Mouse (Mus musculus) adrenal gland, adult 18-20 months (tissue): ENCODE results near the gene Il1rl2. TPM values are rescaled to one million over a fixed set of nuclear protein-coding genes. Genes with fewer than 3 reads are reported as not detected.

ENCODE experiments used
- DNase-seq, 2 experiments: peaks; one replicate each; pipeline ENCODE4 v3.0.0; 2021 to 2022; ENCODE audit warnings: low spot score in 2 of 2
- total RNA-seq, 2 experiments: library from RNA; stranded (reverse); gene quantifications; 1 replicate in 1 of 2; 2 replicates in 1 of 2; pipeline ENCODE4 v1.2.3; 2021

The Il1rl2 gene
- total RNA-seq, 2 experiments from 2014 or later: 1.0 to 1.3 TPM

DNA sequence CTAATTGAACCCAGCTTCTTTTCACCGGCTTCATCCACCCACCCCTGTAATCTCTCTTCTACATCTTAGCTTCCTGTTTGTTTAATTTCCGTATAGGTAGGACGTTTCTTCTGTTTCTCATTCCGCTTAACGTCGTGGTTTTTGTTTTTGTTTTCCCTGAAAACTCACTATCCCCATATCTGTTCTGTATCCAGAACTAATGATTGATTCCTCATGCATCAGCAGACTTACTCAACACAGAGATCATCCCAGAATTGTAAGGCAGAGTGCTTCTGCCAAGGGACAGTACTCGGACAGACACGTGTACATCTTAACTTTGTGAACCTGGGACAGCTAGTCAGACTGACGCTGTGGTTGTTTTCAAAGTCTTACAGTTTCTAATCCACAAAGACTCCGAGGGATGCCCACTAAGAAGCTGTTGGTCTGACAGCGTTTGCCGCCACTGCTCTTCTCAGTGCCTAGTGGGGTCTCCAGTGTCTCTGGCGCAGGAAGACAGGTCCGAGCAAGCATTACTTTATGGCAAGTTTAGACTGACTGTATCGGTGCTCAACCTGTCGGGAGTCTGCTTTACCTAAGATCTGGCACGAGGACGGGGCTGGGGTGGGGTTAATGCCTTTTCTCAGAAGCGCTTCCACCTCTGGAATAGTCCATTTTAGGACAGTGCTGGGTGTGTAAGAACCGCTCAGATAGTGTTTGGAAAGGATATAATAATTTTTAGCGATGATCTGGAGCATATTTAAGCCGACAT lies 719 bp downstream of the Il1rl2 start:
- no peak for DNase-seq

DNA sequence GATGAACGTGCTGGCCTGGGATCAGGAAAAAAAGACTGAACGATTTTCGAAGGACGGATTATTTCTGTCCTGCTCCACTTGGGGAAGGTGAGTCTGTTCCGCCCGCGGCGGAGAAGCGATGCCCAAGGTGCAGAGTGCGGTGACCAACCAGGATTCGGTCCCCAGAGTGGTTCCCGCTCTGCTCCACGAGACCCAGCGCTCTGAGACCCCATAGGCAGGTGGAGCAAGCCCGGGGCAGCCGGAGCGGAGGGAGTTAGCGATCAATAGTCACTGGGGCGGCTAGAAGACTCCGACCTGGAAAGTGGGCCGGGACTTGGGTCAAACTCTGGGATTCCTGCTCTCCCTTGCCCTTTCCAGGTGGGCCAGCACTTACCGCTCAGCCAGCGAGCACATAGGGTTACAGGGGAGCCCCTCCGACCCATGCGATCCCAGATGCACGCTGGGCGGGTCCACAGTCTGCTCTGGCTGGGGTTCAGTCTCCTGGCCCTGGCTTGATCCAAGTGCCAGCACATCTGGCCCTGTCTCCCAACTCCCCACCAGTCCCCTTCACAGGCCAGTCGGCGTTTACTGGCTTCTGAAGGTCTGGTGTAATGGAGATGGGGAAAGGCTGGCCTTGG lies 1.4 kb downstream of the Il1rl2 start:
- DNase-seq: no peak

- DNase-seq: no peak
Measured at GRCm38 (mm10) chr1:40327604-40328003, 3.2 kb downstream of the Il1rl2 start.

- DNase-seq: no peak
Measured at GRCm38 (mm10) chr1:40329526-40329925, 5.1 kb downstream of the Il1rl2 start.

GRCm38 (mm10) chr1:40330181-40330580 lies 5.8 kb downstream of the Il1rl2 start:
- no peak for DNase-seq

DNA sequence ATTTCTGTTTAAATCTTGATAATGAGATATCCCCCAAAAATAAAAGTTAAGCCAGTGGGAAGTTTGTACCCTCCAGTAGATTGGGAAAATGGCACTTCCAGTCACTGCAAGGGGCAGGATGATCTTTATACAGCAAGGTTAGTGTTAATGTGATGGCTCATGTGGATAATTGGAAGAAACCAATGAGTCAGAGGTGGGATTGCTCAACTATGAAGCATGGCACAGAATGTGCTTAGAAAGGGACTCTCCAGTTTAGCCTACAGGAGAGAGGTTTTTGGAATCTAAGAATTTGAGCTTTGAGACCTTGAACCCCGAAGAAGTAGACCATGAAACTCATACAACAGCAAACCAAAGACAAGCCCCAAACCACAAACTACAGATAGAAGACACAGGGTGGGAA lies 14.9 kb downstream of the Il1rl2 start:
- DNase-seq: no peak

DNA sequence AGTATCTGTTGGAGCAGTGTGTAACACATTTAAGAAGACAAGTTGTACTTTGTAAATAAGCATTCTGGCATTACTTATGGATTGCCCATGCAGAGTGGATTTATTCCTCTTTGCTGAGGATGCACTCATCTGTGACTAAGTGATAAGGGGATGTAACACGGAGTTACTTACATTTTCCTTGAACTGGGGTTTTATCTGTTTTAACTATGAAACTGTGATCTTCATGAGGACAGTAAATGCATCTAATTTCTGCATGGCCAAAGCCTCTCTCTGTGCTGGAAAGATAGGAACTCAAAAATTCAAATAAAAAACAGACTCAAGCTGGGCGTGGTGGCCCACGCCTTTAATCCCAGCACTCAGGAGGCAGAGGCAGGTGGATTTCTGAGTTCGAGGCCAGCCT lies 15.7 kb downstream of the Il1rl2 start:
- no peak for DNase-seq

DNA sequence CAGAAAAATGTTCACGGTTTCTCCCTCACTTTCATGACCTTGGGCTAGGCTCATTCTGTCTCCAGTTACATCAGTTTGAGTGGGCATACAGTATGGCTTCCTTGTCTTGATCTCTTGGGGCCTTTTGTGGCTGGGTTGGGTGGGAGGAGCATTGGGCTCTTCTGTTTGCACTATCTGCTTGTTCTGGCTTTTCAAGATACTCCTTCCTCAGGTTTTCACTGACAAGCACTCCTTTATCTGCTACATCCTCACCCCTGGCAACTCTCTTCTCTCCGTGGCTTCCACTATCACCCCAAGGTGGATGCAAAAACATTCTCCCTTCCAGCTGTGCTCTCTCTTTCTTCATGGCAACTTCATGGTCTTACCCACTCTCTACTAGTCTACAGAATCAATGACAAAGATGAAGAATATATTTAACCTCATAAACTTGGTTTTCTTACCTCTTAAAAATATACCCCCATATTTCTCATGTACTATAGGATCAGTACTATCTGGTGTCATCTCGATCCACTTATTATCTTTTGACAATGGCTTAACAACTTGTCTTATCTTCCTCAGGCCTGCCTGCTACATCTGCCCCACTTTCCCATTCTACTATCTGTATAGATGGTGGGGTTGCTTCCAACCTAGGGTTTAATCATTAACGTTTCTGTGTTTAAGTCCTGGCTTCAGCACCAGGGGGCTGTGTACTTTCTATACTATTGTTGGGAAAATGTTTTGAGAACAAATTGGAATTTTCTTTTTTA lies 27.9 kb downstream of the Il1rl2 start:
- no peak for DNase-seq

DNA sequence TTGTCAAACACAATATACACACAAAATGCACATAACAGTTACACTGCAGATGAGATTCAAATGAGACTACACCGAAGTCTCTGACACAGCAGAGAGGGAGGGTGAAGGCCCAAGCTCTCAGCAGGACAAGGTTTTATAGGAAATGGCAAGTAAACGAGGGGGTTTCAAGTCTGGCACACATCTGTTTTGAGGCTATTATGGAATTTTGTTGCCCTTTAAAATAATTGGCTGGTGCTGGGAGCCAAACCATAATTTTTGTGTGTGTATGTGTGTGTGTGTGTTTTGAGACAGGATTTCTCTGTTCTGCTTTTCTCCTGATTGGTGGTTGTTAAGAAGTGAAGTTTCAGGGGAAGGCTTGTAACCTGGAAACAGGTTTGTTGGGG lies 28.5 kb downstream of the Il1rl2 start:
- DNase-seq: no peak

DNA sequence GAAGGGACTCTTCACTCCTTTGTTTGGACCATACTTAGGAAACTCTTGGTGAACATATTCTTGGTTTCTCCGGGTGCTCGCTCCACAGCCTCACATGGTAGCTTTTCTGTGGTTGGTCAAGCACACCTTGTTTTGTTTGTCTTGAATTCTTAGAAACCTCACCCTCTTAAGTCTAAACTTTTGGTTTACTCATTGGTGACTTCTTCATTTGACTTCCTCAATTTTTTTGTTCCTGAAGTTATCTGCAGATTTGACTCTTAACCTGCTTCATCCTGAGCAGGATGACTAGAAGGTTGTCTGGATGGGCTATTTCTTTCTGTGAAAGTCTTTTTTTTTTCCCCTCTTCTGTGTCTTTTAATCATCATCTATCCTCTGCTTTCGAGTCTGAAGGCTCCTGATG lies 30.3 kb downstream of the Il1rl2 start:
- DNase-seq: no peak

GRCm38 (mm10) chr1:40355431-40355843 lies 31.0 kb downstream of the Il1rl2 start:
- DNase-seq: no peak

- no peak for DNase-seq
Measured at GRCm38 (mm10) chr1:40355904-40356521, 31.6 kb downstream of the Il1rl2 start.

DNA sequence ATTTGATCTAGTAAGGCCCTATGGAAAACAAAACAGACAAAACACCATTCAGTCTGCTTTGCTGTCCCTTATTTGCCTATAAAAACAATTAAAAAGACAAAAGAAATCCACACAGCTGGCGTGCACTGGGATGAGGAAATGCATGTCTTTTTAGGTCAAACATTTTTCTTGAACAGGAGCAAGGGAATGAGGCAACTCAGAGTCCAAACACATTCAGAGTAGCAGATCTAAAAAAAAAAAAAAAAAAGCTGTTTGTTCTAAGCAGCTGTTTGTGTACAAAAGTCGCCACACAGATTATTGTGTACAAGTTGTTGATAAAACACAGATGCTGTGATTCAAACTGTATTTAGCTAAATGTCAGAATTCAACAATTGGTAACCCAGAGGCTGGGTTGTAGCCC lies 33.5 kb downstream of the Il1rl2 start:
- DNase-seq: no peak

DNA sequence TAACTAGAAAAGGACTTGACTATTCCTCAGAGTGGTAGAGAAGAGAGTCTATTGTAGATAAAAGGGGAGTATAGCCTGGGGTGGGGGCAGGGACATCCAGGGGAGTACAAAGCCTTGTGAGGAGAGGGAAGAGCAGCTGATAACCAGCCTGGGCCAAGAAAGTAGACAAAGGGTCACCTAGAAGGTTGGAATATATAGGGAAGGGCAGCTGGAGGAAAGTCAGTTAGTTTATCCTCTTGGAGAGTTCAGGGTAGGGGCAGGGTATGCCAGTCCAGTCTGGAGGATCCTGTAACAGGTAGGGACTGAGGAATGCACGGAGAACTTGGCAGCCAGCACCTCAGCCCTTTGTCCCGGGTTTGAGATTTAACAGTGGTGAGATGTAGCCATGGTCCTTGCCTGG lies 33.9 kb downstream of the Il1rl2 start:
- DNase-seq: no peak

- DNase-seq: no peak
Measured at GRCm38 (mm10) chr1:40358771-40359181, 34.4 kb downstream of the Il1rl2 start.

GRCm38 (mm10) chr1:40359731-40360130 lies 35.3 kb downstream of the Il1rl2 start:
- DNase-seq: no peak

DNA sequence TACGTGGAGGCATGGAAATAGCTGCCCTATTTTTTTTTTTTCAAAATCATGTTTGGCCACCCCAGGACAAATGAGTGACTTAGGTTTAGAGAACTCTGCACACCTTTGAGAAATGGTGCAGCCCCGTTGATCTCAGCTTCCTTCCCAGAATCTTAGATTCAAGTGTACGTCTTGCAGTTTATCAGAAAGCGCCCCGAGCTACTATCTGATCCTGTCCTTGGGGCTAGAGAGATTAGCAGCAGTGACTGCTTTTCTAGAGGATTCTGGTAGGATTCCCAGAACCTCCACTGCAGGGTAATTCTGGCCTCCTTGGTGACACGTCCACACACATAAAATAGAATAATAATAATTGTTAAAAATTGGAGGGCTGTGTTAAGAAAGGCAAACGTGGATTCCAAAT lies 36.6 kb downstream of the Il1rl2 start:
- DNase-seq: no peak

DNA sequence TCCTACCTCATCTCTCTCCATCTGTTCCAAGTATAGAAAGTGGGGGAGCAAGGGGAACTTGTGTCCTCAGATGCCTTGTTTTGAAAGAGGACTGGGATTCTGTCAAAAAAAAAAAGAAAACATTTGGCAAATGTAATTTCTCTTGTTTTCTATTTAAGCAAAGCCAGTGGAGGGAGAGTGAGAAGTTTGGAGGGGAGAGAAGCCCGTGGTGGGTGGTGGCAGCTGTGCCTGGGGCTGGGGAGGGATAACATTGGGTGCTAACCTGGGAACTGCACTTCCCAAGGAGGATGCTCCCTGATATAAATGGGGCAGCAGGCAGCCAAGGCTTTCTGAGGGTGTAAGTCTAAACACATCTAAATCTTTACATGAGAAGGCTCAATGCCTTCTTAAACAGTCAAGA lies 37.2 kb downstream of the Il1rl2 start:
- no peak for DNase-seq

DNA sequence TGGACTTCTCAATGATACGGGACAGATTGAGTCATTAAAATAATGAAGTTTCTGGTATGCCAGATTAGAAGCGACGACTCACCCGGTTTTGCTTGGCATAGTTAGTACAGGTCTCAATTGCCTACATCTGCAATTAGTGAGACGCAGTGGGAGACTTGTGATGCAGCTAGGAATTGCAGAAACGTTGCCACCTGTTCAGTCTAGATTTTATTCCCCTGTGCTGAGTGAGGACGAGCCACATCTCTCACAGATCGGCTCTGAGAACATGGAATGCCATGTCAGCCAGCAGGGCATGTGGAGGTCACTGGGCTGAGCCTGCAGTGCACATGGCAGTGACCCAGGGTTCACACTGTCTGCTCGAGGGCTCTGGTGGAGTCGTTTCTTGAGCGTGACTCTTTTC lies 38.4 kb downstream of the Il1rl2 start:
- no peak for DNase-seq

GRCm38 (mm10) chr1:40372951-40373350 lies 48.5 kb downstream of the Il1rl2 start:
- DNase-seq: no peak

- no peak for DNase-seq
Measured at GRCm38 (mm10) chr1:40375148-40375547, 50.7 kb downstream of the Il1rl2 start.

- no peak for DNase-seq
Measured at GRCm38 (mm10) chr1:40376745-40377144, 52.3 kb downstream of the Il1rl2 start.
